Mouse (Mus musculus): Measurements from ENCODE around the gene Lrrc2. TPM values are rescaled to one million over a fixed set of nuclear protein-coding genes. Genes with fewer than 3 reads are reported as not detected.

The Lrrc2 gene
- total RNA-seq (2017): 0.32 and 1.7 TPM in 2 replicates

GRCm38 (mm10) chr9:110951397-110951796 lies at the start of gene Lrrc2:
Gene Lrrc2, plus strand, starts transcription at chr9:110951545.
- no peak for ATAC-seq (replicated peaks; ENCODE audit: low read depth, poor library complexity, severe bottlenecking)

DNA sequence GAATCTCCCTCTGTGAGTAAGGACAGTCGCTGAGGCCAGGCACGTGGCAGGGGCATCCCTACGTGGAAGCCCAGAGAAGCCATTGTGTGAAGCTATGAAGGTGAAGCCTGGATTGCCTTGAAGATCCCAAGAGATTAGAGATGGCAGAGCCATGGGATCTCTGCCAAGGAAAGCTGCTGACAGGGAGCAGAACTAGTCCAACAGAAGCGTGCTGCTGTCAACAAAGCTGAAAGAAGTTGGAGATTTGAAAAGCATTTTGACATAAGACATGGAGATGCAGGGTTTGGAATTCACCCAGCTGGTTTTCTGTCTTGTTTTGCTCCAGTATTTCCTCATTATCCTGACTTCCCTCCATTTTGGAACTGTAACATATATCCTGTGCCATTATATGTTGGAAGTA lies 49.1 kb upstream of the Lrrc2 start:
- no peak for ATAC-seq (replicated peaks; ENCODE audit: low read depth, poor library complexity, severe bottlenecking)

- ATAC-seq (replicated peaks; ENCODE audit: low read depth, poor library complexity, severe bottlenecking): no peak
Measured at GRCm38 (mm10) chr9:110907201-110907837, 44.0 kb upstream of the Lrrc2 start.

DNA sequence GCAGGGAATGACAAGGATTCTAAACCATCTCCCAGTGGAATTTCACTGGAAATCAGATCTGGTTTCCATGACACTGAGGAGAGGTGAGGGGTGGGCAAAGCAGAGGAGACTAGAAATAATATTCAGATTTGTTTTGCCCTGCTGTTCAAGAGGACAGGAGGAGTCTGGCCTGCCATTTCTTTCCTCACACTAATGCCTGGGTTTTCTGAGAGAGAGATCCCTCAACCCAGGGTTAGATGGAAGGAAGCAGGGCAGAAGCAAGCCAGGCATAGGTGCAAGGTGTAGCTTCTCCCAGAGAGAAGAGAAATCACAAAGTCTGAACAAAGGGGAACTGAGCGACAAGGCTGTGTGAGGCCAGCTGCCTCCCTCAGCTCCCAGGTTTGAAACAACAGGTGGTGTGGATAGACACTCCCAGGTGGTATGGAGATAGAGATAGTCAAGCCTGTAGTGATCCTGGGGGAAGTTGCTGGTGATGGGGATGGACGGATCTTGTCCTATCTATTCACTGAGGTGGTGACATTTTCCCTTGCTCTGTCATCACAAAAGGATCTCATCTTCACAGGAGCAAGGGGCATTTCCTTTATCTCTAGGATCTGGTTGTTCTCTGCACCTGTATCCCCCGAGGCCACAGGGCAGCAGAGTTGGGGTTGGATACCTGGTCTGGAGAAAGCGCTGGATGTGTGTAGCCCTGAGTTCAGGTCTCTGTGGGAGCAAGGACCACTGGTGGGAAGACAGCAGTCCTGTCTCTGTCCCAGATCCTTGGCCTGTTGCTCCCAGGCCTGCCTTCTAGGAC lies 43.3 kb upstream of the Lrrc2 start:
- ATAC-seq (replicated peaks; ENCODE audit: low read depth, poor library complexity, severe bottlenecking): no peak

GRCm38 (mm10) chr9:110908631-110909016 lies 42.7 kb upstream of the Lrrc2 start:
- ATAC-seq (replicated peaks; ENCODE audit: low read depth, poor library complexity, severe bottlenecking): no peak

DNA sequence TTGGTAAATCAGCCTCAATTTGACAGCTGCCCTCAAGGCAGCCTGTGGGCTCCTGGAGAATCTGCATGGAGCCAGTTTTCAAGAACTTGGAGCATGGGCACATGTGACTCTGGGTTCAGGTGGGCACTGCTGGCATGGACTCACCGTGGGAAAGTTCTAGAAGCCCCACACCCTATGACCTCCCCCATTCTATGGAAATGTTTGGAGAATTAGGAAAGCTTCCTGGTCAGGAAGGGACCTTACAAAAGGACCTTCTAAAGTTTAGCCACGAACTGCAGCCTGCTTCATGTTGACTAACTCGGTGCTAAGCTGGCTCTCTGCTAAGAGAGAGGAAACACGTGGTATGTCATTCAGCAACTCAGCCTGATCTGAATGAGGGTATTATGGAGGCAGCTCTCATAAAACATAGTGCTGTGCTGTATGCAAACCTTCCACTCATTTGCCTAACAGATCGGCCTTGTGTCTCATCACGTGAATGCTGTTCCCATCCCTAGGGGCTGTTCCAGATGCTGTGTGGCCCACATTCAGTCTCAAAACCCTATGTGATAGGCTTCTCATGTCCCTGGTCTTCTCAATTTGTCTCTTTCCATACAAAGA lies 41.9 kb upstream of the Lrrc2 start:
- ATAC-seq (replicated peaks; ENCODE audit: low read depth, poor library complexity, severe bottlenecking): no peak

DNA sequence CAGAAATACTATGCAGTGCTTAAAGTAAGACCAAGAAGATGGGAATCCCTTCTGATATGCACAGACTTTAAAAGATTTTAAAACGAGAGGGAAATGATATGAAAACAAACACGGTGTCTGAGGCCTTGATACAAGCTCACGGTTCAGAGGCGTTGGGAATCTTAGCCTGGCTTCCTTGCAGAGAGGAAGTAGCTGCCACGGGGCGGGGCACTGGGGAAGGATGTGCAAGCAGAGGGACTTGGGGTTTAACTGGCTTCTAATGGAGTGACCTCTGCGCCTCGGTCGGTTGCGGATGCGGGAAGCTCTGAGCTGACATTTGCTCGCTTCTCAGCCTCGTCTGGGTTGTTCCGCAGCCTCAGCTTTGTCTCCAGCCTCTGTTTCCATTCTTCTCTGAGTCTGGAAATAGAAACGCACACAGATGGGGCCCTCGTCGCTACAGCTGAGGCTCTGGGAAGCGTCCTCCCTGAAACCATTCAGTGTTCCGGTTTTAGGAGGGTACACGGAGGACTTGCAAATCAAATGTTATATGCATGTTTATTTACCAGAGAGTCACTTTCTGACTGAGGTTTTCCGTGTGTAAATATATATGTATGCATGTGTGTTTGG lies 36.6 kb upstream of the Lrrc2 start:
- ATAC-seq (replicated peaks; ENCODE audit: low read depth, poor library complexity, severe bottlenecking): no peak

DNA sequence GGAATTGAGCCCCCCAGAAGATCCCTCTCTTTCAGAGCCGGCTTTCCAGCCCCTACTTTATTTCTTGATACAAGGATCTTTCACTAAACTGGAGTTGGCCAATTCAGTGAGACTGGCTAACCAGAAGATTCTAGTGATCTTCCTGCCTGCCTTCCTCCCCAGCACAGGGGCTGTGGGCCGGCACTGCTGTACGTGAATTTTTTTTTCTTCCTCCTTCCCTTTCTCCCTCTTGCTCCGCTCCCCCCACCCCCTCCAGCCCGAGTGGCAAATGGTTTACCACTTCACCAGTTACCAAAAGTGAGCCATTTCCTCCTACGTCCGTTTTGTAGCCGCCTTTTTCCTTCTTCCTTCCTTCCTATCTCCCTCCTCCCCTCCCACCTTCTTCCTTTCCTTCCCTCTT lies 35.9 kb upstream of the Lrrc2 start:
- peak; percentile 54; the same call in 1 of the 2 replicates for ATAC-seq (replicated peaks; ENCODE audit: low read depth, poor library complexity, severe bottlenecking)

- no peak for ATAC-seq (replicated peaks; ENCODE audit: low read depth, poor library complexity, severe bottlenecking)
Measured at GRCm38 (mm10) chr9:110916786-110917185, 34.6 kb upstream of the Lrrc2 start, which contains the start of gene Fam240a. Gene Fam240a, minus strand, starts transcription at chr9:110916861.

GRCm38 (mm10) chr9:110920665-110921419 lies 30.5 kb upstream of the Lrrc2 start:
- no peak for ATAC-seq (replicated peaks; ENCODE audit: low read depth, poor library complexity, severe bottlenecking)

GRCm38 (mm10) chr9:110922759-110923158 lies 28.6 kb upstream of the Lrrc2 start:
- peak; percentile 77; the same call in 1 of the 2 replicates for ATAC-seq (replicated peaks; ENCODE audit: low read depth, poor library complexity, severe bottlenecking)

DNA sequence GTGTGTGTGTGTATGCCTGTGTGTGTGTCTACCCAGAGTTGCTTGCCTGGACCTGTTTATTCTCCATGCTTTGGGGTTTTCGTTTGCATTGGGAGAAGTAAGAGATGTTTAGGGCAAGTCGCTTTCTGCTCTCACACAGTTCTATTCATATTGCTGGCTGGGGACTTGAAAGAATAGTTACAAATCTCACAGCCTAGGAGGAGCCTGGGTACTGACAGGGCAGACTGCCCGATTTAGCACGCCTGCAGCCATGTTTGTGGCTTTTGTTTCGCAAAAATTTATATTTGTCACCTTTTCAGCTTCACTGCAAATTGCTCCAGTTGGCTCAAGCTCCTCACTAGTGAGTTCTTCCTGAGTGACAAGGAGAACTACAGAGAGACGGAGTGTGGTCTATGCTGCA lies 19.8 kb upstream of the Lrrc2 start:
- no peak for ATAC-seq (replicated peaks; ENCODE audit: low read depth, poor library complexity, severe bottlenecking)

GRCm38 (mm10) chr9:110933850-110934437 lies 17.4 kb upstream of the Lrrc2 start:
- no peak for ATAC-seq (replicated peaks; ENCODE audit: low read depth, poor library complexity, severe bottlenecking)

DNA sequence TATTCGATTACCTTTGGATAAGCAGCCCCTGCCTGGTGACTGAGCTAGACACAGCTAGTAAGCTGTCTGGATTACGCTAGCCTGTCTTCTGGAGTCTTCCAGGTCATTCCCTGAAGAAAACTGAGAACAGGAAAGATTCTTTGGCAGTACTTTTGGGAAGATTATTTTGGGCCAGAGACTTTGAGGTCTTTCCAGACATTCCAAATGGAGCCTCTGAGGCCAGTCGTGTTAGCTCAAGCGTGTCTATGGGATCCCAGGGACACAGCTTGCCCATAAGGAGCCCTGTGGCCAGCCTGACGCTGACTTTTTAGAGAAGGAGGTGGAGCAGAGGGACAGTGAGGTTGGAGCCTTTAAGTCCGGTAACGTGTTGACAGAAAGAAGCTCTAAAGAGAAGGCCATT lies 15.4 kb upstream of the Lrrc2 start:
- ATAC-seq (replicated peaks; ENCODE audit: low read depth, poor library complexity, severe bottlenecking): no peak

GRCm38 (mm10) chr9:110937506-110938490 lies 13.5 kb upstream of the Lrrc2 start:
- no peak for ATAC-seq (replicated peaks; ENCODE audit: low read depth, poor library complexity, severe bottlenecking)

DNA sequence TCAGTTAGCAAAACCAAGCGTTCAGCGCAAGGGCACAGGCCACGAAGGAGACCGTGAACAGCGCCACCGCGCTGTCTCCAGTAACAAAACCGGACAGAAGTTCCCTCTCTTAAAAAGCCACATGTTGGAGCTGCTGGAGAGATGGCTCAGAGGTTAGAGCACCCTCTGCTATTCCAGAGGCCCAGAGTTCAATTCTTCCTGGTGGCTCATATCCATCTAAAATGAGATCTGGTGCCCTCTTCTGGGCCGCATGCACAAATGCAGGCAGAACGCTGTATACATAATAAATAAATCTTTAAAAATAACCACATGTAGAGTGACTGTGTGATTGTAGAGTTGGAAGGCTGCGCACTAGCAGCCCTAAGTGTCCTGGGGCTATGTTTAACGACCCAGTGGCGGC lies 7.1 kb upstream of the Lrrc2 start:
- ATAC-seq (replicated peaks; ENCODE audit: low read depth, poor library complexity, severe bottlenecking): peak; percentile 66

GRCm38 (mm10) chr9:110945343-110945742 lies 6.0 kb upstream of the Lrrc2 start:
- no peak for ATAC-seq (replicated peaks; ENCODE audit: low read depth, poor library complexity, severe bottlenecking)

DNA sequence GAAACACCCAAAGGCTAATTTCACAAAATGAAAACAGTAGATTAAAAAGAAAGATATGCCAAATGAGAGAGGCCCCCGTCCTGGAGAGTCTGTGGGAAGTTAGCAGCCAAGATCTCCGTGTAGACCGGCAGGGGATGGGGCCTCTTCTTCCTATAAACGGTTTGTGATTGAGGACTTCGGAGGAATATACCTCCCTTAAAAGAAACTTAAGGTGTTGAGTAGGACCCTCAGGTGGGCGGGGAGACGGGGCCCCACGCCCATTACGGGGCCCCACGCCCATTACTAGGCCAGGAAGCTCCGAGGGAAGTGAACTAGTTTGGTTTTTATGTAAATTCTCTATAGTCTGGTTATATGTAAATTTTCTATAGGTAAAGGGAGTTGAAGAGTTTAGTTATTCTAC lies 5.4 kb upstream of the Lrrc2 start, which contains the start of gene Tdgf1:
Gene Tdgf1 (minus strand): TSS at position 233 of the 400 bp plus-strand sequence.
- no peak for ATAC-seq (replicated peaks; ENCODE audit: low read depth, poor library complexity, severe bottlenecking)

All from common myeloid progenitor, adult 5-6 weeks (primary cell).